Mouse (Mus musculus): ENCODE results near the gene Gucy2g. TPM values are rescaled to one million over a fixed set of nuclear protein-coding genes. Genes with fewer than 3 reads are reported as not detected.

Gene Gucy2g
- polyA plus RNA-seq, 1 experiment from 2014 or later = 0.05 TPM

- Histone ChIP-seq H3K4me2 (ENCODE audit: low read depth, low read length) (no peak overlapping the region), H3K4me3 (replicated peaks; ENCODE audit: low read length) (no peak overlapping the region), H3K4me1 (ENCODE audit: control insufficient read depth, insufficient read depth, low read length) (peaks cover 21% of the 10 kb centered on the region), H3K27me3 (ENCODE audit: control insufficient read depth, insufficient read depth, low read length) (no peaks in the 10 kb centered on the region), H3K27ac (ENCODE audit: low read length) (peak overlapping the region; percentile 89), H3K9me3 (replicated peaks; ENCODE audit: control insufficient read depth, low read length) (no peaks in the 10 kb centered on the region), H3K9ac (ENCODE audit: low read length) (no peak overlapping the region), H3K36me3 (ENCODE audit: control insufficient read depth, insufficient read depth, low read length) (no peaks in the 10 kb centered on the region)
- WGBS = 39% methylated on average over 3 of the region's 3 CpGs
- peak; percentile 75 for ATAC-seq (ENCODE audit: insufficient read depth, low FRiP score)
Observed at GRCm38 (mm10) chr19:55268150-55268549, 27.1 kb upstream of the Gucy2g start.

GRCm38 (mm10) chr19:55266786-55267185 lies 25.8 kb upstream of the Gucy2g start:
- Histone ChIP-seq H3K9ac (ENCODE audit: low read length) (no peak overlapping the region), H3K4me1 (ENCODE audit: control insufficient read depth, insufficient read depth, low read length) (peaks cover 21% of the 10 kb centered on the region), H3K9me3 (replicated peaks; ENCODE audit: control insufficient read depth, low read length) (no peaks in the 10 kb centered on the region), H3K36me3 (ENCODE audit: control insufficient read depth, insufficient read depth, low read length) (no peaks in the 10 kb centered on the region), H3K4me3 (replicated peaks; ENCODE audit: low read length) (no peak overlapping the region), H3K27ac (ENCODE audit: low read length) (peak overlapping the region; percentile 89), H3K4me2 (ENCODE audit: low read depth, low read length) (no peak overlapping the region), H3K27me3 (ENCODE audit: control insufficient read depth, insufficient read depth, low read length) (no peaks in the 10 kb centered on the region)
- 64% methylated on average over 3 of the region's 3 CpGs for WGBS
- ATAC-seq (ENCODE audit: insufficient read depth, low FRiP score) = no peak

GRCm38 (mm10) chr19:55265269-55265668 lies 24.2 kb upstream of the Gucy2g start:
- 83% methylated on average over 3 of the region's 3 CpGs for WGBS
- Histone ChIP-seq H3K4me3 (replicated peaks; ENCODE audit: low read length) (no peak overlapping the region), H3K4me1 (ENCODE audit: control insufficient read depth, insufficient read depth, low read length) (peaks cover 13% of the 10 kb centered on the region; the same call in 1 of the 2 replicates), H3K9ac (ENCODE audit: low read length) (no peak overlapping the region), H3K4me2 (ENCODE audit: low read depth, low read length) (no peak overlapping the region), H3K36me3 (ENCODE audit: control insufficient read depth, insufficient read depth, low read length) (no peaks in the 10 kb centered on the region), H3K27ac (ENCODE audit: low read length) (no peak overlapping the region), H3K27me3 (ENCODE audit: control insufficient read depth, insufficient read depth, low read length) (no peaks in the 10 kb centered on the region), H3K9me3 (replicated peaks; ENCODE audit: control insufficient read depth, low read length) (no peaks in the 10 kb centered on the region)
- no peak for ATAC-seq (ENCODE audit: insufficient read depth, low FRiP score)

DNA sequence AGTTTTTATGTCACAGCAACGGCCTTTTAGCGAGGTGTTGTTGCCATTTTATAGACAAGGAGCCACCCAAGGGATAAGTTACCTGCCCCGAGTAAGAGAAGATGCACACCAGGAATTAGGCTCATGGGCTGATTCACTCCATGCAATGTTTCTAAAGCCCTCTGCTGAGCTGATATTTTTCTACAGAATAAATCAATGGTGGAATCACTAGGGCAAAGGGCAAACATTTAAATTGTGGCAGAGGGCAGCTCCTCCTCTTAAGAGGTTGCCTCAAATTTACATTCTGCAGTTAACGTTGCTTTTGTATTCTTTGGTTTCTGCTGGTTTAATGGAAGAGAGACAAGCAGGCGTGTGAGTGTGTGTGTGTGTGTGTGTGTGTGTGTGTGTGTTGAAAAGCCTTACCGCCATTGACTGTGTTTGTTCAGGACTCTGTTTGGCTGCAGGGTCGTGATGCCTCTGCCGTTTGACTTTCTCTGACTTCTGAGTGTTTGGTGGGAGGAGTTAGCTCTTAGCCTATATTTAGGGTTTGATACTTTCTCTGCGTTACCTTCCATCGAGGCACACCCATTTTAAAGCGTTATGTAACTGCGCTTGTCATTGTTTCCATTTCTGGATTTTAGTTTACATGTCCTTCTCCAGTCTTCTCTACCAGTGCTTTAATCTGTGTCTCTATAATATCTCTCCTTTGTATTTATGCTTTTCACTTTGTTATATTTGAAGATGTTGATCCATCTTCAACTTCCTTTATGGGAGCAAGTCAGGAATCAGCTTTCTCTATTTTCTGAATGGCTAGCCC lies 19.6 kb upstream of the Gucy2g start:
- H3K4me3 ChIP-seq (replicated peaks; ENCODE audit: low read length) = no peak overlapping the region
- no peaks in the 10 kb centered on the region for H3K36me3 ChIP-seq (ENCODE audit: control insufficient read depth, insufficient read depth, low read length)
- no peak overlapping the region for H3K9ac ChIP-seq (ENCODE audit: low read length)
- no peaks in the 10 kb centered on the region for H3K9me3 ChIP-seq (replicated peaks; ENCODE audit: control insufficient read depth, low read length)
- no peak overlapping the region for H3K27ac ChIP-seq (ENCODE audit: low read length)
- ATAC-seq (ENCODE audit: insufficient read depth, low FRiP score) = no peak
- peaks cover 9% of the 10 kb centered on the region; the same call in 1 of the 2 replicates for H3K4me1 ChIP-seq (ENCODE audit: control insufficient read depth, insufficient read depth, low read length)
- no peaks in the 10 kb centered on the region for H3K27me3 ChIP-seq (ENCODE audit: control insufficient read depth, insufficient read depth, low read length)
- H3K4me2 ChIP-seq (ENCODE audit: low read depth, low read length) = no peak overlapping the region
- WGBS = 44% methylated on average over 12 of the region's 12 CpGs

DNA sequence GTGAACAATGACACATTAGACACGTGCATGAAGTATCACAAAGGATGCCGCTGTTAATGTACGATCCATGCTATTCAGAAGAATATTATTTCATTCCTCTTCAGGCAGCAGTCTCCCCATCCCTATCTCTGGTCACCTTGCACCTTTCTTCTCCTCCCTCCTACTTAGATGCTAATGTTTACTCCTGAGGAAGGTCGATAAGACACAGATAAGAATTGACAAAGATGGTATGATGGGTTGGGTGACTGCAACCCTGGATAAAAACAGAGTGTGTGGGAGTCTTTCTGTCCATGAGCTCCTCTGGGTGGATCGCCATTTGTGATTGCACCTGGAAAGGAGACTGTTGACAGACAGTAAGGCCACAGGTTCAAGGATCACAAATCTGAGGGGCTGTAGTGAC lies 17.5 kb upstream of the Gucy2g start:
- no peaks in the 10 kb centered on the region for H3K9me3 ChIP-seq (replicated peaks; ENCODE audit: control insufficient read depth, low read length)
- peaks cover 11% of the 10 kb centered on the region for H3K4me1 ChIP-seq (ENCODE audit: control insufficient read depth, insufficient read depth, low read length)
- H3K27ac ChIP-seq (ENCODE audit: low read length) = peak overlapping the region; percentile 23; the same call in 1 of the 2 replicates
- no peaks in the 10 kb centered on the region for H3K36me3 ChIP-seq (ENCODE audit: control insufficient read depth, insufficient read depth, low read length)
- H3K4me2 ChIP-seq (ENCODE audit: low read depth, low read length) = no peak overlapping the region
- no peak overlapping the region for H3K4me3 ChIP-seq (replicated peaks; ENCODE audit: low read length)
- no peak for ATAC-seq (ENCODE audit: insufficient read depth, low FRiP score)
- no peak overlapping the region for H3K9ac ChIP-seq (ENCODE audit: low read length)
- WGBS = 71% methylated on average over 5 of the region's 5 CpGs
- H3K27me3 ChIP-seq (ENCODE audit: control insufficient read depth, insufficient read depth, low read length) = no peaks in the 10 kb centered on the region

- Histone ChIP-seq H3K4me3 (replicated peaks; ENCODE audit: low read length) (no peak overlapping the region), H3K9me3 (replicated peaks; ENCODE audit: control insufficient read depth, low read length) (no peaks in the 10 kb centered on the region), H3K36me3 (ENCODE audit: control insufficient read depth, insufficient read depth, low read length) (no peaks in the 10 kb centered on the region), H3K27ac (ENCODE audit: low read length) (peak overlapping the region; percentile 46), H3K27me3 (ENCODE audit: control insufficient read depth, insufficient read depth, low read length) (no peaks in the 10 kb centered on the region), H3K4me2 (ENCODE audit: low read depth, low read length) (no peak overlapping the region), H3K4me1 (ENCODE audit: control insufficient read depth, insufficient read depth, low read length) (peaks cover 11% of the 10 kb centered on the region), H3K9ac (ENCODE audit: low read length) (no peak overlapping the region)
- WGBS = 65% methylated on average over 5 of the region's 5 CpGs
- ATAC-seq (ENCODE audit: insufficient read depth, low FRiP score) = peak; percentile 42; the same call in 1 of the 2 replicates
Observed at GRCm38 (mm10) chr19:55257656-55258375, 16.8 kb upstream of the Gucy2g start.

- 56% methylated on average over 9 of the region's 9 CpGs for whole genome bisulfite sequencing
- H3K36me3 ChIP-seq (ENCODE audit: control insufficient read depth, insufficient read depth, low read length) = no peaks in the 10 kb centered on the region
- H3K4me2 ChIP-seq (ENCODE audit: low read depth, low read length) = 0 out of 2 replicates have a peak overlapping the region, but pooled peaks have one; percentile 11
- H3K9ac ChIP-seq (ENCODE audit: low read length) = no peak overlapping the region
- H3K4me1 ChIP-seq (ENCODE audit: control insufficient read depth, insufficient read depth, low read length) = peaks cover 11% of the 10 kb centered on the region
- no peaks in the 10 kb centered on the region for H3K27me3 ChIP-seq (ENCODE audit: control insufficient read depth, insufficient read depth, low read length)
- no peak overlapping the region for H3K4me3 ChIP-seq (replicated peaks; ENCODE audit: low read length)
- H3K27ac ChIP-seq (ENCODE audit: low read length) = no peak overlapping the region
- no peaks in the 10 kb centered on the region for H3K9me3 ChIP-seq (replicated peaks; ENCODE audit: control insufficient read depth, low read length)
- no peak for ATAC-seq (ENCODE audit: insufficient read depth, low FRiP score)
Observed at GRCm38 (mm10) chr19:55256156-55256555, 15.1 kb upstream of the Gucy2g start.

DNA sequence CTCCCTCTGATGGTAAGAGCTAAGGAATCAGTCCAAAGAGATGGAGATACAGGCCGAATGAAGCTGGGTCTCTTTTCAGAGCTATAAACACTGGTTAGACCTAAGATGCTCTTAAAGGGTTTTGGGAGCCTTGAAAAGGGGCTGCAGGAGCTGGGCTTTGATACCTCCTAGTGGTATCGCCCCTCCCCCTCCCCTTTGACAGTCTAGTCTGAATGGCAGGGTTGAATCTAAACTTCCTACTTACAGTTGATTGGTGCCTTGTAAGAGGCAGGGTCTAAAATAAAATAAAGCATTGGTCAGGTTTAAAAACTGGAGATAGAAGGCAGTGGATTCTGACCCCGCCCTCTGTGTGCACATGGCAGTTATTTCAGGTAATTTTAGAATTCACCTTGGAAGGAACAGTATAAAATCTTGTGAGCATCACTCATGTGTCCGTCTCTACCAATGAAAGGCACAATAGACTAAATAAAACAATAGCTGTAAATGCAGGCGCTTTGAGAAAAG lies 13.5 kb upstream of the Gucy2g start:
- Histone ChIP-seq H3K27ac (ENCODE audit: low read length) (peak overlapping the region; percentile 93), H3K4me3 (replicated peaks; ENCODE audit: low read length) (peak overlapping the region; percentile 59), H3K36me3 (ENCODE audit: control insufficient read depth, insufficient read depth, low read length) (no peaks in the 10 kb centered on the region), H3K27me3 (ENCODE audit: control insufficient read depth, insufficient read depth, low read length) (no peaks in the 10 kb centered on the region), H3K9me3 (replicated peaks; ENCODE audit: control insufficient read depth, low read length) (no peaks in the 10 kb centered on the region), H3K4me1 (ENCODE audit: control insufficient read depth, insufficient read depth, low read length) (peaks cover 11% of the 10 kb centered on the region), H3K9ac (ENCODE audit: low read length) (peak overlapping the region; percentile 83), H3K4me2 (ENCODE audit: low read depth, low read length) (peak overlapping the region; percentile 91)
- ATAC-seq (ENCODE audit: insufficient read depth, low FRiP score) = peak; percentile 54
- 16% methylated on average over 5 of the region's 5 CpGs for WGBS

Measured in stomach, embryonic 16.5 days (tissue).